Mouse (Mus musculus): ENCODE measurements around the gene H2al1m. TPM values are rescaled to one million over a fixed set of nuclear protein-coding genes. Genes with fewer than 3 reads are reported as not detected.
"Not testable (repeated sequence)": the region's sequence is repeated elsewhere in the genome, so short reads cannot be mapped to it uniquely, and the experiment has no call there.

Gene H2al1m
- polyA plus RNA-seq, 1 experiment from 2014 or later = 0.29 TPM

DNA sequence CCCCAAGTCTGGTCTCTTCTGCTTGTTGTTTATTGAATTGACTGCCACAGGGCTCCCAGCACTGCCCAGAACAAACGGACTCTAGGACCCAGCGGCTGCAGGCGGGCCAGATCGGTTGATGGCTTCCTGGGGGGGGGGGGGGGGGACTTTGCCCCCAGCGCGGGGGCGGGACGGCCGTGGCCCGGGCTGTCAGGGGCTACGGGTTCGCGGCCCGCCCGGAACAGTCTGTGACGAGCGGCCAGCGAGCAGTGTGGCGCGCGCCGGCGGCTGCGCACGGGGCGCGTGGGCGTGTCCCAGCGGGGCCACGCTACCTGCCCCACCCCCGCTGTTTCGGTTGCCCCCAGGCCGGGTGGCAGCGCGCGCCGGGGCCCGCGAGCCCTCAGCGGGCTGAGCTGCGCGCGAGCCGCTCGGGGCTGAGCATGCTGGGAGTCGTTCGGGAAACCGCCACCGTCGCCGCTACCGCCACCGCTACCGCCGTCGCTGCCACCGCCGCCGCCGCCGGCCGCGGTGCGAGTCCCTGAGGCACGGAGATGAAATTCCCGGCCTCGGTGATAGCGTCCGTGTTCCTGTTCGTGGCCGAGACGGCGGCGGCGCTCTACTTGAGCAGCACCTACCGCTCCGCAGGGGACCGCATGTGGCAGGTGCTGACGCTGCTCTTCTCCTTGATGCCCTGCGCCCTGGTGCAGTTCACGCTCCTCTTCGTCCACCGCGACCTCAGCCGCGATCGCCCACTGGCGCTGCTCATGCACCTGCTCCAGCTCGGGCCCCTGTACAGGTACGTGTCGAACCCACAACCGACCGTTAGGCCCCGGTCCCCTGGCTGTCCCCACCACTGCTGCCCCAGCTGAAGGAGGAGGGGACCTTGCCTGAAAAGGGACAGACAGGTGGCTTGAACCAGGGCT is 10.9 kb upstream of the H2al1m start, which contains the start of gene Xk:
Gene Xk (plus strand): TSS at position 297 of the 902 bp plus-strand sequence.
- Histone ChIP-seq H3K27me3 (no peaks in the 10 kb centered on the region), H3K36me3 (no peaks in the 10 kb centered on the region), H3K9ac (peak within 1 kb of the TSS; percentile 63), H3K4me1 (no peaks in the 10 kb centered on the region), H3K27ac (no peak within 1 kb of the TSS), H3K4me2 (replicated peaks) (peak within 1 kb of the TSS; percentile 63), H3K4me3 (peak within 1 kb of the TSS; percentile 55), H3K9me3 (no peaks in the 10 kb centered on the region)
- 13% methylated on average over 66 of the region's 94 CpGs for WGBS
- ATAC-seq (ENCODE audit: low FRiP score, low read depth) = peak; percentile 90

DNA sequence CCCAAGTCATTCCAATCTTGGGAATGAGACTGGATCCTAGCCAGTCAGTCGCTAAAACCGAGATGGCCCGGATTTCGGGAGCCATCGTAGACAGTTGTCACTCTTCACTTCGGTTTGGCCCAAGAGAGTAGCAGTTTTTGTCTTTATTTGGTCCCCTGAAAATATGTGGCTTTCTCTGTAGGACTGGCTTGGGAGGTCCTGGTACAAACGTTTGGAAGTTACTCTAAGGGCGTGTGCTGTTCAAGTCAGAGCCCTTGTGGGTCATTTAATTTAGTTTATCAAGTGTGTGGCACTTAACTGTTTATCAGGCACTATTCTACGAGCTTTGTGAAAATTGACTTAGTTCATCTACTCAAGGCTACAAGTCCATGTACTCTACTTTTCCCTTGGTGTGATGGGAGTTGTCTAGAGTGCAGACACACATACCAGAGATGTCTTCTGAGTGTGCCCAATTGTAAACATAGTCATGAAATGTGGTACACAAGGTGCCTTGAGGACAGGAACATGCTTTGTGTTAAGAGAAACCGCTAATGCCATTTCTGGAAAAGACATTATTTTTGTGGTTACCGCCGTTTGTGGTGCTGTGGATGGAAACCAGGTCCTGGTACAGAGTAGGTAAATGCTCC is 10.1 kb upstream of the H2al1m start:
- WGBS = 60% methylated on average over 12 of the region's 12 CpGs
- no peaks in the 10 kb centered on the region for H3K36me3 ChIP-seq
- no peak overlapping the region for H3K9ac ChIP-seq
- peak overlapping the region; percentile 55 for H3K4me3 ChIP-seq
- no peaks in the 10 kb centered on the region for H3K27me3 ChIP-seq
- peak overlapping the region; percentile 63 for H3K4me2 ChIP-seq (replicated peaks)
- H3K9me3 ChIP-seq = no peaks in the 10 kb centered on the region
- ATAC-seq (ENCODE audit: low FRiP score, low read depth) = no peak
- no peak overlapping the region for H3K27ac ChIP-seq
- no peaks in the 10 kb centered on the region for H3K4me1 ChIP-seq

DNA sequence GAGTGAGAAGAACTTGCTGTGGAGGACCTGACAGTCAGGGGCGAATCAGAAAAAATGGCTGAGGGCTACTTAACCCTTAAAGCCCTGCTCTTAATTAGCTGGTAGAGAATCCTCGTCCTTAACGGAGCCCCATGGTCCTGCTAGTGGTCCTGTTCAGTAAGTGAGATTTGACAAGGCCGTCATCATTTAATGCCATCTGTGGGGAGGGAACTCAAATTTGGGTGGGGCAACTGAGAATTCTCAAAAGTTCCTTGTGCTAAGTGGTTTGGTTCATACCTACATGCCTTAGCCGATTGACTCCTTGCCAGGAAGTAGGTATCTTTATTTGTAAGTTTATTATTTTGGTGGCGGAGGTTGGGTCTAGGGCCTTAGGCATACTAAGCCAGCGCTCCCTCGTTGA is 9.2 kb upstream of the H2al1m start:
- H3K4me1 ChIP-seq = no peaks in the 10 kb centered on the region
- H3K9ac ChIP-seq = no peak overlapping the region
- H3K36me3 ChIP-seq = no peaks in the 10 kb centered on the region
- H3K4me3 ChIP-seq = no peak overlapping the region
- no peak overlapping the region for H3K27ac ChIP-seq
- ATAC-seq (ENCODE audit: low FRiP score, low read depth) = no peak
- 68% methylated on average over 8 of the region's 8 CpGs for WGBS
- H3K4me2 ChIP-seq (replicated peaks) = no peak overlapping the region
- no peaks in the 10 kb centered on the region for H3K9me3 ChIP-seq
- no peaks in the 10 kb centered on the region for H3K27me3 ChIP-seq

DNA sequence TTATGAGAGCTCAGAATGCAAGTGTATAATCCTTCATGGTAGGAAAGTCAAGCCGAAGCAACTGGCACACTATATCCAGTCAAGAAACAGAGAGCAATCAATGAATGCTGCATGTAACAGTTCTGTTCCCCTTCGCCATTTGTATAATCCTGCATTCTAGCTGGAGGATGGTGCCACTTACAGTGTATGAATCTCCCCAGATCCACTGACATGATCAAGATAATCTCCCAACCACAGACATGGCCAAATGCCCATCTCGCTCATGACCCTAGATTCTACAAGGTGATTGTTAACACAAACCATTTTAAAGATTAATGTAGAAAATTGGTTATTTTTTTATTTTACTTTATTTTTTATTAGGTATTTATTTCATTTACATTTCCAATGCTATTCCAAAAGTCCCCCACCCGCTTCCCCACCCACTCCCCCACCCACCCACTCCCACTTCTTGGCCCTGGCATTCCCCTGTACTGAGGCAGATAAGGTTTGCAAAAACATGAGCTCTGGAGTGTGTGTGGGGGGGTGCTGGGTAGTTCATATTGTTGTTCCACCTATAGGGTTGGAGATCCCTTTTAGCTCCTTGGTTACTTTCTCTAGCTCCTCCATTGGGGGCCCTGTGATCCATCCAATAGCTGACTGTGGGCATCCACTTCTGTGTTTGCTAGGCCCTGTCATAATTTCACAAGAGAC is 9.7 kb downstream of the H2al1m start:
- not testable (repeated sequence) for H3K27me3 ChIP-seq; H3K27ac ChIP-seq; H3K4me2 ChIP-seq (replicated peaks); ATAC-seq (ENCODE audit: low FRiP score, low read depth); H3K36me3 ChIP-seq; H3K9ac ChIP-seq; H3K4me3 ChIP-seq; H3K4me1 ChIP-seq; H3K9me3 ChIP-seq
- 87% methylated on average over 4 of the region's 4 CpGs for WGBS

DNA sequence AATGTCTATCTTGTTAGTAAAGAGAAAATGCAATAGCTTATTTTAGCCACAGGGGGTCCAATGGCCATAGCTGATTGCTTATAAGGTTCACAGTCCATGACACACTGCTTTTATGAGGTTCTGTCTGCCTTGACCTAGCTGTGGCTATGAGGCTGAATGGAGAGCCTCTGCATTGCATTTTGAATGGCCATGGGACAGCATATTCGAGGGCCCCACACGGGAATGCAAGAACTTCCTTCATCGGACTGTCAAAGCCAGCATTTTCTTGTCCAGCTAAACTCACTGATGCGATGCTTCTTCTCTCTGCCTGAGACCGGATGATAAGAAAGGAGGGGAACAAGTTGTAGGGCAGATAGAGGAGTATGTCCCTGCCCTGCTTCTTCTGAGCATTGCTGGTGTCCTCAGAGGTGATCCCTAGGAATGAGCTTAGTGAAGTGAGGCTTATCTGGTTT is 14.9 kb downstream of the H2al1m start:
- Histone ChIP-seq H3K4me1 (no peaks in the 10 kb centered on the region), H3K9ac (no peak overlapping the region), H3K9me3 (no peaks in the 10 kb centered on the region), H3K4me3 (no peak overlapping the region), H3K36me3 (no peaks in the 10 kb centered on the region), H3K4me2 (replicated peaks) (no peak overlapping the region), H3K27ac (no peak overlapping the region), H3K27me3 (no peaks in the 10 kb centered on the region)
- ATAC-seq (ENCODE audit: low FRiP score, low read depth) = no peak
- WGBS = 93% methylated on average over 5 of the region's 5 CpGs

DNA sequence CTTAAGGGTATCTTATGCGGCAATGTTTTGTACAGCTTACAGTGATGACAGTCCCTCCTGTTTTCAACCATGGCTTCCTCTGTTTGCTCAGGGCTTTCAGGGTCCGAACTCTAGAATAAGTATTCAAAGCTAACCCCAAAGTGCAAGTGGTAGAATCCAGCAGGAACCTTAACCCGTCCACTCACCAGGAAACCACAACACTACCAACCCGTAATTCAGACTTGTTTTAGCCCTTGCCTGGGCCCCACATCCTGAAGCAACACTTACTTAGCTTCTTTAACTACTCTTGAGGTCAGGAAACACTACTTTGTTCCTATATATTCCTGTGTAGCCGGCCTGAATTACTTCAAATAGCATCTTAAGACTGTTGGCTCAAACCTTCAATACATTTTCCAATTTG is 19.2 kb downstream of the H2al1m start:
- H3K9ac ChIP-seq = no peak overlapping the region
- H3K4me2 ChIP-seq (replicated peaks) = no peak overlapping the region
- WGBS = 72% methylated on average over 5 of the region's 5 CpGs
- no peak overlapping the region for H3K4me3 ChIP-seq
- no peak overlapping the region for H3K27ac ChIP-seq
- no peak for ATAC-seq (ENCODE audit: low FRiP score, low read depth)
- no peaks in the 10 kb centered on the region for H3K36me3 ChIP-seq
- H3K9me3 ChIP-seq = no peaks in the 10 kb centered on the region
- H3K4me1 ChIP-seq = no peaks in the 10 kb centered on the region
- H3K27me3 ChIP-seq = no peaks in the 10 kb centered on the region

DNA sequence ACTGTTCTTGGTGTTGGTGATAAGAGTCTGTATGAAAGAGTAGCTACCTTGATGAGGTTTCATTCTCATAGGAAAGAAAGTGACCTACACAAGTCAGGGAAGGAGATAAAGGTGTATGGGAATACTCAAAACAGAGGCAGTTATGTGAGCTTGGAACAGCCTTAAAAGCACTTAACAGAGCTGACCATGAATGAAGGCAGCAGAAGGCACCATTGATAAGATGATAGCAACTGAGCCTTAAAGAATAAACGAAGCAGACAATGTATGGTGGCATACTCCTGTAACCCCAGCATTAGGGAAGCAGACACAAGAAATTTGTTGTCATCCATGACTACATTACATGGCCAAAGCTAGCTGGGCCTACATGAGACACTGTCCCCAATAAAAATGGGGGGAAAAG is 19.9 kb downstream of the H2al1m start:
- Histone ChIP-seq H3K4me3 (no peak overlapping the region), H3K36me3 (no peaks in the 10 kb centered on the region), H3K9ac (no peak overlapping the region), H3K27me3 (no peaks in the 10 kb centered on the region), H3K27ac (no peak overlapping the region), H3K9me3 (no peaks in the 10 kb centered on the region), H3K4me2 (replicated peaks) (no peak overlapping the region), H3K4me1 (no peaks in the 10 kb centered on the region)
- no peak for ATAC-seq (ENCODE audit: low FRiP score, low read depth)
- WGBS = 75% methylated on average over 1 of the region's 1 CpGs

DNA sequence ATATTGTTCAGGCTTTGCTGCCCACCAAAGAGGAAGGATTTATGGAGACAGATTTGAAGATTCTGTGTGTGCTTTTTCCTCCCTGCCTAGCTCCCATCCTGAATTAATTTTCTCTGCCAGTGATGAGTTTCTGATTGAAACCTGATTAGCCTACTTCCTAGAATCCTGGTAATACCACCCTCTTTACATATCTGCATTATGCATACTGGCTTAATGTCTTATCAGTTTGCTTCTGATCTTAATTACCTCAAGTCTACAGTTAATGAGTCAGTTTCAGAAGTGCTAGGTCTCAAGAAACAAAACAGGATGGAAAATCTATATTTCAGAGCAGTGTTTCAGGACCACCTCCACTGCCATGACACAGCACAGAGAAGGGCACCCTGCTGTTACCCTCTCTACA is 32.9 kb downstream of the H2al1m start:
- H3K4me1 ChIP-seq; H3K9me3 ChIP-seq; ATAC-seq (ENCODE audit: low FRiP score, low read depth); H3K27ac ChIP-seq; H3K4me3 ChIP-seq; H3K9ac ChIP-seq; H3K4me2 ChIP-seq (replicated peaks); H3K36me3 ChIP-seq; H3K27me3 ChIP-seq: not testable (repeated sequence)

DNA sequence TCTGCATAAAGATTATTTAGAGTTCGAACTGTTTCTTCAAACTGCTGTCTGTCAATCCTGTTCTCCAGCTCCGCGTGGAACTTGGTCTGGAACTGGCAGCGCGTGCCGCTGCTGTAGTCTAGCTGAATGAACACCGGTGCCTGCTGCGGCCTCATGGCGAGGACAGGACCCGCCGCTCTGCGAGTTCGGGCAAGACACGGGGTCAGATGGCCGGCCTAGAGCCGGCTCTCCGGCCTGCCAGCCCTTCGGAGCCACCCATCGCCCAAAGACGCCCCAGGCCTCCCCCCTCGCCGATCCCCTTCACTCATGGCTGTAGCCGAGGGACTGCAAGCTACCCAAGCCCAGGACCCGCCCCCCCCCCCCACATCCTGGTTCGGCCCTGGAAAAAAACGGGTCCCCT is 44.4 kb downstream of the H2al1m start:
- H3K9ac ChIP-seq; H3K27me3 ChIP-seq; ATAC-seq (ENCODE audit: low FRiP score, low read depth); H3K4me3 ChIP-seq; H3K27ac ChIP-seq; H3K36me3 ChIP-seq; H3K4me2 ChIP-seq (replicated peaks); H3K4me1 ChIP-seq; H3K9me3 ChIP-seq: not testable (repeated sequence)
- 88% methylated on average over 16 of the region's 26 CpGs for WGBS

DNA sequence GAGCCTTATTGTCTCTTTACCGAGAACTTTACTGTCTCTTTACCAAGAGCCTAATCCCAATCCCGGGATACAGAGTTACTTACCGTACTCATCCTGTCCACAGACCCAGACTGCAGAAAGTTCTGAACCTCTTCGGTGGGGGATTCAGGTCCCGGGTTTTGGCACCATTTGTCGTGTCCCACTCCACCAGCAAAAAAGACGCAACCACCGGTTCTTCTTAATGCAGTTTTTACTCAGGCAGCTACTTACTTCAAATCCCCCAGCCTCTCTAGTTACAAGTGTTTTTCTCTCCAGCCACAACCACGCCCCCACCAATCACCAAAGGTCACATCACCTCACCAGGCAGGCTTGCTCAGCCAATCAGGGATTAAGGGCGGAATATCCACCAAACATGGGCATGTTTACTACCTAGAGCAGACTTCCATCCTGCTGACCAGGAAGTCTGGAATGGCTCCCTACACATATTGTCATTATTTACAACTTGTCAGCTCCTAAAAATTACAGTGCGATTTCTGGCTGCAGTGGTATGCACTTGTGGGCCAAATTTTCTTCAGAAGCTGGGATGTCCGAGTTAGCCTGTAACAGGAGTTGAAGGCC is 48.9 kb downstream of the H2al1m start:
- 83% methylated on average over 12 of the region's 12 CpGs for WGBS
- H3K27ac ChIP-seq; ATAC-seq (ENCODE audit: low FRiP score, low read depth): not testable (repeated sequence)

DNA sequence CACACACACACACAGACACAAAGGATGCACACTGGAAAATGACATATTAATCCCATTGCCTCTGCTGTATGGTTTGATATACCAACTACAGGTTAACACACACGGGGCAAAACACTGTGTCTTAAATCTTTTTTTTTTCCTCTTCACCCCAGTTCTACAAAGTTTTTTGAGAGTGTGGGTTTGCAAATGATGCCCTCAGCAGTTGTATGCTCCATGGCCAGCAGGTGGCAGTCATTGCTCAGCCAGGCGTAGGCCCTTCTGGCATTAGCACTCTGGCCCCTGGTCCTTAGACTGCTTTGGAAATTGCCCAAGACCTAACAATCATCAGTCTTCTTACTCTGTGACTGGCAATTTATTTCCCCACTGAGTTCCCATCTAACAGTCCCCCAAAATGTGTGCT is 49.5 kb downstream of the H2al1m start:
- H3K4me1 ChIP-seq; H3K4me2 ChIP-seq (replicated peaks); H3K9ac ChIP-seq; H3K4me3 ChIP-seq; H3K27ac ChIP-seq; H3K9me3 ChIP-seq; H3K36me3 ChIP-seq; ATAC-seq (ENCODE audit: low FRiP score, low read depth); H3K27me3 ChIP-seq: not testable (repeated sequence)
- 42% methylated on average over 2 of the region's 2 CpGs for WGBS

More for the DNA sequence above, 48.9 kb downstream of the H2al1m start:
- not testable (repeated sequence) for H3K4me1 ChIP-seq; H3K27me3 ChIP-seq; H3K9ac ChIP-seq; H3K9me3 ChIP-seq; H3K36me3 ChIP-seq; H3K4me3 ChIP-seq; H3K4me2 ChIP-seq (replicated peaks)

Measured in limb, embryonic 13.5 days (tissue).